In genomic region chr5:31766841-31767542, GRCm38 (mm10) we compare ENCODE assay signal across 10 mouse cellular contexts.
DNase-seq lines count a peak whose midpoint lies in the region; ATAC-seq lines count a peak whose summit lies in the region.
"Had no signal": no experiment of that assay in that cellular context is flagged by ENCODE, and none has a peak within 500 bp of the region (broad histone marks: within the 10 kb centered on the region; RNA-seq: fewer than 3 reads in every experiment).

No protein-coding gene starts in this region.

- WGBS in kidney, embryonic 15.5 days: 64% methylated on average over 4 of the region's 4 CpGs
- 37% methylated on average over 4 of the region's 4 CpGs for WGBS in heart, embryonic 14.5 days
- WGBS in hindbrain, embryonic 16.5 days: 71% methylated on average over 4 of the region's 4 CpGs

- no peaks in the 10 kb centered on the region for H3K36me3 ChIP-seq in kidney, embryonic 15.5 days
- no peaks in the 10 kb centered on the region for H3K36me3 ChIP-seq in heart, embryonic 14.5 days (ENCODE audit: control insufficient read depth, insufficient read depth, low read length)
- peaks cover 8% of the 10 kb centered on the region for H3K36me3 ChIP-seq in megakaryocyte, embryonic 14.5 days (replicated peaks; ENCODE audit: low read length)
- H3K36me3 ChIP-seq in hindbrain, embryonic 16.5 days (ENCODE audit: control insufficient read depth, insufficient read depth, low read length): no peaks in the 10 kb centered on the region
- H3K36me3 ChIP-seq: neural tube, embryonic 12.5 days had no signal

- H3K9ac ChIP-seq in kidney, embryonic 15.5 days: no peak overlapping the region
- H3K9ac ChIP-seq in heart, embryonic 14.5 days (ENCODE audit: low read length): no peak overlapping the region
- H3K9ac ChIP-seq in hindbrain, embryonic 16.5 days (ENCODE audit: low read depth, low read length): no peak overlapping the region
- H3K9ac ChIP-seq: hindbrain, embryonic 14.5 days; neural tube, embryonic 12.5 days had no signal

- H3K4me2 ChIP-seq in kidney, embryonic 15.5 days: no peak overlapping the region
- H3K4me2 ChIP-seq in heart, embryonic 14.5 days (ENCODE audit: low read length): no peak overlapping the region
- H3K4me2 ChIP-seq in hindbrain, embryonic 16.5 days (ENCODE audit: low read length): no peak overlapping the region
- H3K4me2 ChIP-seq: hindbrain, embryonic 14.5 days; neural tube, embryonic 12.5 days had no signal

- no peaks in the 10 kb centered on the region for H3K9me3 ChIP-seq in kidney, embryonic 15.5 days (replicated peaks)
- H3K9me3 ChIP-seq in heart, embryonic 14.5 days (ENCODE audit: control insufficient read depth, low read length): no peaks in the 10 kb centered on the region
- H3K9me3 ChIP-seq in megakaryocyte, embryonic 14.5 days: no peaks in the 10 kb centered on the region
- H3K9me3 ChIP-seq in hindbrain, embryonic 16.5 days (ENCODE audit: control insufficient read depth, low read length): no peaks in the 10 kb centered on the region
- H3K9me3 ChIP-seq: neural tube, embryonic 12.5 days had no signal

- no peaks in the 10 kb centered on the region for H3K27me3 ChIP-seq in kidney, embryonic 15.5 days
- no peaks in the 10 kb centered on the region for H3K27me3 ChIP-seq in heart, embryonic 14.5 days (ENCODE audit: control insufficient read depth, insufficient read depth, low read length)
- no peaks in the 10 kb centered on the region for H3K27me3 ChIP-seq in megakaryocyte, embryonic 14.5 days (replicated peaks)
- no peaks in the 10 kb centered on the region for H3K27me3 ChIP-seq in hindbrain, embryonic 16.5 days (replicated peaks; ENCODE audit: control insufficient read depth, insufficient read depth, low read length)
- H3K27me3 ChIP-seq: neural tube, embryonic 12.5 days had no signal

- DNase-seq in kidney, postnatal 10 days: no peak
- DNase-seq in T-cell, adult 2 months (ENCODE audit: low spot score): peak; percentile 1
- DNase-seq in c-Kit-positive CD71-positive TER-119-positive erythroid progenitor cells, embryonic 14.5 days (ENCODE audit: low spot score): no peak
- no peak for DNase-seq in retina, embryonic 14.5 days (ENCODE audit: low spot score)

- H3K27ac ChIP-seq in kidney, embryonic 15.5 days: peak overlapping the region; percentile 66
- peak overlapping the region; percentile 54 to 79 for H3K27ac ChIP-seq in heart, embryonic 14.5 days (replicated peaks in 1 of 2; ENCODE audit: control insufficient read depth in 1 of 2, insufficient read depth in 1 of 2, low read depth in 2 of 2, low read length in 2 of 2)
- H3K27ac ChIP-seq in hindbrain, embryonic 16.5 days (ENCODE audit: low read depth, low read length): no peak overlapping the region
- H3K27ac ChIP-seq: hindbrain, embryonic 14.5 days; neural tube, embryonic 12.5 days had no signal

- no peak for ATAC-seq in kidney, embryonic 15.5 days (replicated peaks; ENCODE audit: low FRiP score)
- ATAC-seq in heart, embryonic 14.5 days (ENCODE audit: insufficient number of reproducible peaks, insufficient read depth, low FRiP score, low read depth): no peak
- ATAC-seq in hindbrain, embryonic 16.5 days: no peak

- no peak overlapping the region for H3K4me3 ChIP-seq in kidney, embryonic 15.5 days (replicated peaks)
- H3K4me3 ChIP-seq in heart, embryonic 14.5 days (ENCODE audit: control insufficient read depth in 1 of 2, insufficient read depth in 1 of 2, low read depth in 1 of 2, low read length in 2 of 2): no peak overlapping the region
- peak overlapping the region; percentile 85 for H3K4me3 ChIP-seq in megakaryocyte, embryonic 14.5 days (replicated peaks)
- no peak overlapping the region for H3K4me3 ChIP-seq in hindbrain, embryonic 16.5 days (ENCODE audit: low read length)
- H3K4me3 ChIP-seq: neural tube, embryonic 12.5 days had no signal

- H3K4me1 ChIP-seq in kidney, embryonic 15.5 days: no peaks in the 10 kb centered on the region; the same call in 1 of the 2 replicates
- peaks cover 3 to 5% of the 10 kb centered on the region in 2 experiments; a peak in 2 of 4 replicates for H3K4me1 ChIP-seq in heart, embryonic 14.5 days (ENCODE audit: control insufficient read depth in 2 of 2, insufficient read depth in 2 of 2, low read length in 2 of 2)
- peaks cover 66% of the 10 kb centered on the region for H3K4me1 ChIP-seq in megakaryocyte, embryonic 14.5 days
- H3K4me1 ChIP-seq in hindbrain, embryonic 16.5 days (ENCODE audit: control insufficient read depth, insufficient read depth, low read depth, low read length): no peaks in the 10 kb centered on the region
- H3K4me1 ChIP-seq: neural tube, embryonic 12.5 days had no signal
